Mouse (Mus musculus) intestine, postnatal 0 days (tissue): ENCODE results near the gene Hspg2. TPM values are rescaled to one million over a fixed set of nuclear protein-coding genes. Genes with fewer than 3 reads are reported as not detected.

Experiments used
- ATAC-seq: fragments of 200-750 bp; cut with Nextera tagmentation; 2 replicates; pipeline ENCODE4 v1.8.0; 2017; ENCODE audit warnings: mild to moderate bottlenecking, moderate TSS enrichment, moderate library complexity
- H3K27ac ChIP-seq: fragments of 300-500 bp; sonication (generic); 2 replicates; pipeline ENCODE4 v1.5.1; 2014; ENCODE audit warnings: mild to moderate bottlenecking, low read depth, low read length, moderate library complexity
- H3K27me3 ChIP-seq: fragments of 300-500 bp; sonication (generic); replicated peaks from 2 replicates; pipeline ENCODE4 v1.6.1; 2014; ENCODE audit warnings: low read length, mixed read lengths; ENCODE audit not compliant: control insufficient read depth, insufficient read depth
- H3K36me3 ChIP-seq: fragments of 300-500 bp; sonication (generic); 2 replicates; pipeline ENCODE4 v1.6.1; 2014; ENCODE audit warnings: mild to moderate bottlenecking, moderate library complexity; ENCODE audit not compliant: control insufficient read depth, insufficient read depth
- H3K4me1 ChIP-seq: fragments of 300-500 bp; sonication (generic); replicated peaks from 2 replicates; pipeline ENCODE4 v1.6.1; 2014; ENCODE audit warnings: antibody characterized with exemption, low read length, mixed read lengths; ENCODE audit not compliant: control insufficient read depth, insufficient read depth
- H3K4me2 ChIP-seq: fragments of 300-500 bp; sonication (generic); replicated peaks from 2 replicates; pipeline ENCODE4 v1.6.1; 2014; ENCODE audit warnings: low read depth, mild to moderate bottlenecking, moderate library complexity
- H3K4me3 ChIP-seq: fragments of 300-500 bp; sonication (generic); 2 replicates; pipeline ENCODE4 v1.5.1; 2014; ENCODE audit warnings: low read depth, low read length
- H3K9ac ChIP-seq: fragments of 300-500 bp; sonication (generic); 2 replicates; pipeline ENCODE4 v1.6.1; 2014; ENCODE audit warnings: mild to moderate bottlenecking, low read depth, low read length
- H3K9me3 ChIP-seq: fragments of 300-500 bp; sonication (generic); 2 replicates; pipeline ENCODE4 v1.6.1; 2016; ENCODE audit warnings: mixed run types; ENCODE audit not compliant: control insufficient read depth
- CTCF ChIP-seq: sonication (generic); IDR thresholded peaks from 2 replicates; pipeline ENCODE4 v1.5.1; 2016; ENCODE audit warnings: low read depth, mild to moderate bottlenecking, control low read depth, antibody characterized with exemption, moderate library complexity
- WGBS: fragments of 180-500 bp; shearing (Covaris S2); extraction: QIAGEN DNeasy Blood & Tissue Kit; methylation state at CpG from one replicate; pipeline ENCODE4 v1.1.7; 2014; 5-methylcytosine and 5-hydroxymethylcytosine counted together
- polyA plus RNA-seq: library from polyadenylated mRNA; unstranded; fragments of >200 nt; fragmentation: Nextera tagmentation; extraction: Ambion mirVana; gene quantifications from 2 replicates; pipeline ENCODE4 v1.2.1, GENCODE M21; 2015

Hspg2 gene
- polyA plus RNA-seq, 1 experiment from 2014 or later: 16.3 TPM

- H3K9ac ChIP-seq: no peak overlapping the region
- H3K9me3 ChIP-seq: no peaks in the 10 kb centered on the region
- H3K27ac ChIP-seq: no peak overlapping the region
- no peak for ATAC-seq
- no peak overlapping the region for H3K4me2 ChIP-seq
- 77% methylated on average over 12 of the region's 12 CpGs for WGBS
- H3K27me3 ChIP-seq: no peaks in the 10 kb centered on the region
- H3K36me3 ChIP-seq: peaks cover 6% of the 10 kb centered on the region
- TF ChIP-seq CTCF: no peak
- H3K4me3 ChIP-seq: no peak overlapping the region
- 0 out of 2 replicates have a peak, but pooled peaks cover 11% of the 10 kb centered on the region for H3K4me1 ChIP-seq
Measured at GRCm38 (mm10) chr4:137500149-137500548, 31.6 kb downstream of the Hspg2 start.

- Histone ChIP-seq H3K27me3 (no peaks in the 10 kb centered on the region), H3K4me3 (no peak overlapping the region), H3K9ac (no peak overlapping the region), H3K4me1 (0 out of 2 replicates have a peak, but pooled peaks cover 11% of the 10 kb centered on the region), H3K36me3 (peaks cover 6% of the 10 kb centered on the region), H3K27ac (no peak overlapping the region), H3K4me2 (no peak overlapping the region), H3K9me3 (no peaks in the 10 kb centered on the region)
- no peak for ATAC-seq
- no peak for TF ChIP-seq CTCF
- WGBS: 84% methylated on average over 5 of the region's 5 CpGs
Measured at GRCm38 (mm10) chr4:137500953-137501352, 32.4 kb downstream of the Hspg2 start.

DNA sequence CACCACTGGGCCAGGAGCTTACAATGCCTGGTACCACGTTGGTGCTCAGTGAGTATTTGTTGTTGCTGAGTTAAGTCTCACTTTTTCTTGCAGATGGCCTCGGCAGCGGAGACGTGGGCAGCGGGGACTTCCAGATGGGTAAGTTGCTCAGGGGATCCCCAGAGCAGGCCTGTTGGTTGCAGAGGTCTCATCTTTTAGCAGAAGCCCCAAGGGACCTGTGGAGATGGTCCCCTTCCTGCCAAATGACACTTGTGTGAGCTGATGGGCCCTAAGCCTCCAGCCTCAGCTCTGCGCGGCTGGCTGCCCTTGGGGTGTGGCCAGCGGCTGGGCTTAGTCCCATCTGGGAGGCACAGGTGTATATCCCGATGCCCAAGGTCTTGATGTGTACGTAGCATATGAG, 33.6 kb downstream of the Hspg2 start:
- Histone ChIP-seq H3K27me3 (no peaks in the 10 kb centered on the region), H3K36me3 (peaks cover 6% of the 10 kb centered on the region), H3K4me3 (no peak overlapping the region), H3K4me1 (0 out of 2 replicates have a peak, but pooled peaks cover 8% of the 10 kb centered on the region), H3K27ac (no peak overlapping the region), H3K9ac (no peak overlapping the region), H3K4me2 (no peak overlapping the region), H3K9me3 (no peaks in the 10 kb centered on the region)
- WGBS: 85% methylated on average over 10 of the region's 10 CpGs
- TF ChIP-seq CTCF: no peak
- no peak for ATAC-seq

- WGBS: 80% methylated on average over 7 of the region's 7 CpGs
- no peak overlapping the region for H3K4me2 ChIP-seq
- no peak for ATAC-seq
- H3K9ac ChIP-seq: no peak overlapping the region
- H3K27me3 ChIP-seq: no peaks in the 10 kb centered on the region
- H3K36me3 ChIP-seq: peaks cover 6% of the 10 kb centered on the region
- H3K4me1 ChIP-seq: 0 out of 2 replicates have a peak, but pooled peaks cover 2% of the 10 kb centered on the region
- H3K9me3 ChIP-seq: no peaks in the 10 kb centered on the region
- H3K27ac ChIP-seq: no peak overlapping the region
- H3K4me3 ChIP-seq: no peak overlapping the region
- TF ChIP-seq CTCF: no peak
Measured at GRCm38 (mm10) chr4:137502801-137503200, 34.2 kb downstream of the Hspg2 start.

DNA sequence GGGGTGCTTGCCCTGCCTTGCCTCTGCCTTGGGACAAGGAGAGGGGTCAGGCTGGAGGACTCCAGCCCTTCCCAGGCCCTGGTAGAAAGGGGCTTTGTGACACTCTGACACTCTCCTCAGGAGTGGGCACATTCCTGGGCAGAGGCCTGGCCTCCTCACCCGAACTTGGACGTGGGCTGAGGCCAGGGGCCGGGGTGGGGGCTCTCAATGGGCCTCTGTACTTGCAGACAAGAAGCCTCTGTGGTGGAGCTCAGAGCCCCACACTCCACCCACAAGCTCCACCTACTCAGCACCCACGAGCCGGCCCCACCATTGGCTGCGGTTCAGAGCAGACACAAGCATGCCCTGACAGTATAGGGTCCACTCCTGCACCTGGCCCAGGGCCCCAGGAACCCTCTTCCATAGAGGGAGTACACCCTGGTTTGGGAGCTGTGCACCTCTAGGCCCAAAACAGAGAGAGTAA, 35.0 kb downstream of the Hspg2 start:
- TF ChIP-seq CTCF: no peak
- no peak for ATAC-seq
- Histone ChIP-seq H3K4me1 (no peaks in the 10 kb centered on the region), H3K9me3 (no peaks in the 10 kb centered on the region), H3K36me3 (peaks cover 9% of the 10 kb centered on the region), H3K27ac (no peak overlapping the region), H3K27me3 (no peaks in the 10 kb centered on the region), H3K4me3 (no peak overlapping the region), H3K9ac (no peak overlapping the region), H3K4me2 (no peak overlapping the region)
- WGBS: 76% methylated on average over 6 of the region's 6 CpGs

DNA sequence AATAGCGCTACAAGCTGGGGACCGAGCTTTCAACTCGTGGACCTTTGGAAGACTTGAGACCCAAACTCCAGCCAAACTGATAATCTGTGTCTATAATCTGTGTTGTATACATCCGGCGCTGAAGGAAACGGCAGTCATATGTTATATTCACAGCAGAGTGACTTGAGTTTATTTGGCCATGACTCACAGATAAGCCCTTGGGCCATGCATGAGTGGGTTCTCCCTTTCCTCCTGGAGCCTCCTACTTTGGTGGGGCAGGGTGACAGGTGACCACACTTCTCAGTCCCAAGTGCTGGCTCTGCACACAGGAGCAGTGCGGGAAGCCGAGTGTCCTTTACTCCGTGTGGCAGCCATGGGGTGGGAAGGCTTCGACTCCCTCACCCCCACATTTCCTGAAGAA, 38.1 kb downstream of the Hspg2 start:
- Histone ChIP-seq H3K9me3 (no peaks in the 10 kb centered on the region), H3K27ac (no peak overlapping the region), H3K9ac (no peak overlapping the region), H3K4me2 (no peak overlapping the region), H3K27me3 (no peaks in the 10 kb centered on the region), H3K4me1 (no peaks in the 10 kb centered on the region), H3K36me3 (peaks cover 14% of the 10 kb centered on the region), H3K4me3 (no peak overlapping the region)
- ATAC-seq: no peak
- no peak for TF ChIP-seq CTCF
- WGBS: 81% methylated on average over 10 of the region's 10 CpGs

GRCm38 (mm10) chr4:137509528-137509927, 41.0 kb downstream of the Hspg2 start:
- Histone ChIP-seq H3K4me3 (no peak overlapping the region), H3K27ac (no peak overlapping the region), H3K36me3 (peaks cover 22% of the 10 kb centered on the region), H3K4me1 (no peaks in the 10 kb centered on the region), H3K27me3 (no peaks in the 10 kb centered on the region), H3K4me2 (no peak overlapping the region), H3K9ac (no peak overlapping the region), H3K9me3 (no peaks in the 10 kb centered on the region)
- WGBS: 62% methylated on average over 9 of the region's 9 CpGs
- TF ChIP-seq CTCF: no peak
- ATAC-seq: no peak
